Comparison of ENCODE assay signal across 9 mouse cellular contexts in the genomic region with DNA sequence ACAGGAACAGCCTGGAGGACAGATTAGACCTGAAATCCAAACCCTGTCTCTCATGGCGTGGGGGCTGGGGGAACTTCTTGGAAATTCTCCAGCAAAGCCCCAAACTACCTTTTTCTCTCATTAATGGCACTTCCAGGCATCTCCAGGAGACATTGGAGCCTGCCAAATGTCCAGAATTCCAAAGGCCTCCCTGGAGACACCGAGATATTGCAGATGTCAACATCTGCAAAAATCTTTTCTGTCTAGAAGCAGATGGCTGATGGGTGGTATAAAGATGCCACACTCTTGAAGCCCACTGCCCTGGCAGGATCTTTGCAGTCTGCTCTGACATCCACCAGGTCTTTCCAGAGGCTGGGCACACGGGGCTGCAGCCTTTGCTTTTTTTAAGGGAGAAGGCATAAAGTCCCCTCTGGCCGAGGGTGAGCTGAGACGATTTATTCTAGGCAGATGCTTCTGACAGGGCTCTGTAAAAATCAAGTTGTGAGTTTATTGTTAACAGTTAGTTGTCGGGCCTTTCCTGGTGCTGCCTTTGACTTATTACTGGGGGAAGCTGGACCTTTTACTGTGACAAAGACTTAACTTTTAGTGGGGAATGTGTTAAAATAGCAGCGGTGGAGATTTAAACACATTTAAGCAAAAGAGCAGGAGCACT. TPM values are rescaled to one million over a fixed set of nuclear protein-coding genes. Genes with fewer than 3 reads are reported as not detected.
DNase-seq lines count a peak whose midpoint lies in the region; TF ChIP-seq lines count a peak whose summit lies in the region.
"Had no signal": no experiment of that assay in that cellular context is flagged by ENCODE, and none has a peak within 500 bp of the region (broad histone marks: within the 10 kb centered on the region; RNA-seq: fewer than 3 reads in every experiment).

No protein-coding gene starts in this region.

- intact Hi-C loops in left cerebral cortex, postnatal 25 days (cut with DNase I), result no loop called here

- peak; percentile 26 for DNase-seq in gastrocnemius, postnatal 10 days
- no peak for DNase-seq in gastrocnemius, adult 18-20 months (ENCODE audit: low spot score)
- peak; percentile 60 for DNase-seq in brain, embryonic 14.5 days (ENCODE audit: low read depth)
- peak; percentile 9 for DNase-seq in heart, adult 8-10 months (ENCODE audit: low spot score)
- DNase-seq in mesoderm, embryonic 11.5 days (ENCODE audit: low read depth, low spot score), result peak; percentile 79
- no peak for DNase-seq in left cerebral cortex, adult 11 months (ENCODE audit: low spot score)
- no peak for DNase-seq in cerebellum, adult 11-12 months
- DNase-seq in left cerebral cortex, postnatal 25 days (ENCODE audit: low spot score in 2 of 2), result no peak

- TF ChIP-seq POLR2A in brain, embryonic 14.5 days (IDR thresholded peaks at IDR 0.05; ENCODE audit: borderline replicate concordance, extremely low read depth, insufficient read depth, insufficient read length, poor library complexity, severe bottlenecking), result no peak

- TF ChIP-seq CTCF in brain, embryonic 14.5 days (IDR thresholded peaks at IDR 0.05; ENCODE audit: borderline replicate concordance, extremely low read depth, insufficient read depth, insufficient read length), result no peak

RNA-seq across cellular contexts. Expression of gene Gas1, which starts 4.7 kb away (rescaled TPM):
- total RNA-seq in gastrocnemius, postnatal 10 days (2021), result 10 to 100 TPM; 68.7 to 70.5 TPM
- 10 to 100 TPM; 10.5 to 12.5 TPM for total RNA-seq in gastrocnemius, adult 18-20 months (2021)
- 45.2 and 64.4 TPM in 2 replicates for polyA plus RNA-seq in brain, embryonic 14.5 days (2012; rRNA removed)
- total RNA-seq in heart, adult 8-10 months (2022), result 10 to 100 TPM; 17.6 to 23.8 (median 21.2) TPM
- total RNA-seq in left cerebral cortex, postnatal 25 days (2021), result 10 to 100 TPM in 1 of 2 experiments, 1 to 10 TPM in 1; 9.6 to 10.4 TPM
- total RNA-seq: neutrophil, adult 5-6 weeks had no signal

Comparison
In these comparisons a context has a peak if more than half of its experiments do, and no peak if none do; other contexts are left out.
1. DNase-seq: peak in gastrocnemius, postnatal 10 days (single experiment), brain, embryonic 14.5 days (single experiment), heart, adult 8-10 months (single experiment) and mesoderm, embryonic 11.5 days (single experiment); none in gastrocnemius, adult 18-20 months (single experiment), left cerebral cortex, adult 11 months (single experiment), cerebellum, adult 11-12 months (single experiment) and left cerebral cortex, postnatal 25 days (0 of 2).